Mouse (Mus musculus) cerebellum, adult 2 months (tissue): ENCODE results near the gene Sec24c. TPM values are rescaled to one million over a fixed set of nuclear protein-coding genes. Genes with fewer than 3 reads are reported as not detected.

Experiments used
- DNase-seq, 2 experiments: peaks; one replicate each; pipeline ENCODE4 v3.0.0; 2021
- H3K27ac ChIP-seq: fragments of 200-500 bp; 2 replicates; pipeline ENCODE4 v1.5.1; 2012; ENCODE audit warnings: low read length, control low read depth, inconsistent platforms; ENCODE audit not compliant: insufficient read depth
- H3K27me3 ChIP-seq: fragments of 200-500 bp; 2 replicates; pipeline ENCODE4 v1.6.1; 2012; ENCODE audit warnings: inconsistent platforms, mild to moderate bottlenecking, low read length, moderate library complexity; ENCODE audit not compliant: control insufficient read depth, insufficient read depth
- H3K4me1 ChIP-seq: fragments of 200-500 bp; 2 replicates; pipeline ENCODE4 v1.6.1; 2011; ENCODE audit warnings: low read length; ENCODE audit not compliant: control insufficient read depth, insufficient read depth
- H3K4me3 ChIP-seq: fragments of 200-500 bp; replicated peaks from 2 replicates; pipeline ENCODE3; 2011; ENCODE audit warnings: mild to moderate bottlenecking, low read depth, low read length, control low read depth; ENCODE audit not compliant: insufficient read depth
- CTCF ChIP-seq: fragments of 200-500 bp; IDR thresholded peaks from 2 replicates; pipeline ENCODE4 v1.5.1; 2011; ENCODE audit warnings: low read depth, mild to moderate bottlenecking, control low read depth, low read length, moderate library complexity, borderline replicate concordance; ENCODE audit not compliant: insufficient read depth
- POLR2A ChIP-seq: fragments of 200-500 bp; IDR thresholded peaks from 2 replicates; pipeline ENCODE4 v1.6.1; 2011; ENCODE audit warnings: low read length, control low read depth, borderline replicate concordance; ENCODE audit not compliant: insufficient read depth
- WGBS: fragments of 180-500 bp; shearing (Covaris S2); methylation state at CpG from one replicate; pipeline ENCODE4 v1.1.7; 2018; 5-methylcytosine and 5-hydroxymethylcytosine counted together
- polyA plus RNA-seq: library from polyadenylated mRNA; depleted of rRNA; stranded (reverse); fragments of >200 nt; gene quantifications from 2 replicates; pipeline ENCODE4 v1.2.3, GENCODE M21; 2012

The Sec24c gene
- polyA plus RNA-seq, 1 experiment, result 93.3 TPM

DNA sequence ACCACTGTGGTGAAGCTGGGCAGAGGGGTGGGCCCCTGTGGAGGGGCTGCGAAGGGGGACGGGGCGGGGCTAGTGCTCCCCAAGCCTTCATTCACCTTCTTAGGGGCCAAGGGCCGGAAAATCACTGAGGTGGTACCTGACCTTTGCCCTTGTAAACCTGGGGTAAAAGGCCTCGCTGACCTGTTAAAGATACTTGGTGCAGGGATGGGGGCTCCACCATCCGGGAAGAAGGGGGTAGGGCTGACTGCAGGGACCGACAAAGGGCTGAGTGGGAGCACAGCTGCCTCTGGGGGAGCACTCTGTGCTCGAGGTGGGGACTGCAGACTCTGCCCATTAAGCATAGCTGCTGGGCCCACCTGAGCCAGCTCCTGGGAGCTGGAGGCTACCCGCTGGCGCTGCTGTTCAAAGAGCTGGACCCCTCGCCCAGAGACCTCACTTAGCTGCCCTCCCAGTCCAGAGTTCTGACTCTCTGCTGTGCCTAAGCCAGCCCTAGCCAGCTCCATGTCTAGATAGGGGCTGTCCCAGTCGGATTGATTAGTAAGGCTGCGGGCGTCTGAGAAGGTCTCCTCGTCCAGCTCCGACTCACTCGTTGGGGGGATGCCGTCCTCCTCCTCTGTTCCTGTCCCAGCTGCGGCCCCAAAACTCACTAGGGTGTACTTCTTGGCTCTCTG lies 12.3 kb upstream of the Sec24c start:
- no peak for TF ChIP-seq CTCF
- TF ChIP-seq POLR2A, result no peak
- Histone ChIP-seq H3K27me3 (no peaks in the 10 kb centered on the region), H3K4me1 (0 out of 2 replicates have a peak, but pooled peaks cover 3% of the 10 kb centered on the region), H3K4me3 (peak overlapping the region; percentile 80), H3K27ac (peak overlapping the region; percentile 49; the same call in 1 of the 2 replicates)
- DNase-seq, result peak in 1 of 2 experiments; percentile 22
- whole genome bisulfite sequencing, result 8% methylated on average over 19 of the region's 19 CpGs

GRCm38 (mm10) chr14:20662740-20663139 lies 11.4 kb upstream of the Sec24c start:
- Histone ChIP-seq H3K27ac (no peak overlapping the region), H3K4me3 (no peak overlapping the region), H3K4me1 (0 out of 2 replicates have a peak, but pooled peaks cover 3% of the 10 kb centered on the region), H3K27me3 (no peaks in the 10 kb centered on the region)
- no peak for DNase-seq
- TF ChIP-seq POLR2A (no peak), CTCF (no peak)
- 93% methylated on average over 3 of the region's 3 CpGs for WGBS

DNA sequence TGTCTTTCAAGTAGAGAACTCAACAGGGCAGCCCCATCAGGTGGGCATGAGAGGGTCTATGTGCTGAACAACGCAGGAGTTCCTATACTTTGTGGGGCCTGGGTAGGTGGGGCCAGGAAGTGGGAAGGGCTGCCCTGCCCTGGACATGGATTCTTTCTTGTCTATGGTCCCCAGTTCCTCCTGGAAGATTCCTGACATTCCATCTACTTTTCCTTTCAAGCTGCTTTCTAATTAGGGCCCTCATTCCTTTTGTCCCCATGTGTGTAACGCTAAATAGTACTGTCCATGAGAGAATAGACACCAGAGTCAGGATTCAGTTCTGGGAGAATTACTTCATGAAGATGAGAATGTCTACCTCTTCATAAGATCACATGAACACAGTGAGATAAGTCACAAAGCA lies 10.5 kb upstream of the Sec24c start:
- 78% methylated on average over 2 of the region's 2 CpGs for WGBS
- DNase-seq, result no peak
- TF ChIP-seq POLR2A (no peak), CTCF (no peak)
- no peak overlapping the region for H3K27ac ChIP-seq
- H3K4me3 ChIP-seq, result no peak overlapping the region
- H3K27me3 ChIP-seq, result no peaks in the 10 kb centered on the region
- H3K4me1 ChIP-seq, result 0 out of 2 replicates have a peak, but pooled peaks cover 3% of the 10 kb centered on the region

- Histone ChIP-seq H3K4me1 (0 out of 2 replicates have a peak, but pooled peaks cover 3% of the 10 kb centered on the region), H3K27ac (no peak overlapping the region), H3K27me3 (no peaks in the 10 kb centered on the region), H3K4me3 (no peak overlapping the region)
- TF ChIP-seq CTCF (no peak), POLR2A (no peak)
- no peak for DNase-seq
- WGBS, result 39% methylated on average over 3 of the region's 3 CpGs
Measured at GRCm38 (mm10) chr14:20664436-20664835, 9.7 kb upstream of the Sec24c start.

DNA sequence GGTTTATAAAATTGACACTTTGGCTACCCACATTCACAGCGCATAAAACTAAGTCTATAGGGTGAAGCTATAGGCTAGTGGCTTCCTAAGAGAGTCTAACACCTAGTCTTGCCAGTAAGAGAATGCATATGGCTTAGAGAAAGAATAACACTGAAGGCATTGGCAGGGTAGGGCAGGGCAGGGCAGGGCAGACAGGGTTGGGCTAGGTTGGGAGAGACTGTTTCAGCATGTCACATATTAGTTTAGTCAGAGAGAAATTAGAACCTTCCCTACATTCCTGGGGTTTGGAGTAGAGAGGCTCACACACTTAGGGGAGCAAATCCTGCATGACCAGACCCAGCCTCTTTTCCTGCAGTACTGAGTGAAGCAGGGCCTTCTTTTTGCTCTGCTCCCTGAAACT lies 6.6 kb upstream of the Sec24c start:
- no peak for DNase-seq
- 80% methylated on average over 1 of the region's 1 CpGs for WGBS
- H3K27ac ChIP-seq, result no peak overlapping the region
- no peaks in the 10 kb centered on the region for H3K4me1 ChIP-seq
- H3K4me3 ChIP-seq, result no peak overlapping the region
- no peaks in the 10 kb centered on the region for H3K27me3 ChIP-seq
- TF ChIP-seq CTCF, result no peak
- TF ChIP-seq POLR2A, result no peak

- H3K4me1 ChIP-seq, result no peaks in the 10 kb centered on the region
- H3K27me3 ChIP-seq, result no peaks in the 10 kb centered on the region
- 65% methylated on average over 8 of the region's 8 CpGs for WGBS
- no peak within 1 kb of the TSS for H3K27ac ChIP-seq
- TF ChIP-seq CTCF (no peak), POLR2A (no peak)
- no peak within 1 kb of the TSS for H3K4me3 ChIP-seq
- DNase-seq, result no peak
Measured at GRCm38 (mm10) chr14:20668154-20668810, 5.8 kb upstream of the Sec24c start, which contains the start of gene Synpo2l. Gene Synpo2l, minus strand, starts transcription at chr14:20668354.

- no peak for DNase-seq
- H3K4me3 ChIP-seq, result no peak overlapping the region
- peaks cover 7% of the 10 kb centered on the region; the same call in 1 of the 2 replicates for H3K4me1 ChIP-seq
- no peak overlapping the region for H3K27ac ChIP-seq
- TF ChIP-seq CTCF (peak; percentile 34; the same call in 1 of the 2 replicates), POLR2A (no peak)
- H3K27me3 ChIP-seq, result no peaks in the 10 kb centered on the region
- 90% methylated on average over 2 of the region's 2 CpGs for WGBS
Measured at GRCm38 (mm10) chr14:20672990-20673389, 1.1 kb upstream of the Sec24c start.

DNA sequence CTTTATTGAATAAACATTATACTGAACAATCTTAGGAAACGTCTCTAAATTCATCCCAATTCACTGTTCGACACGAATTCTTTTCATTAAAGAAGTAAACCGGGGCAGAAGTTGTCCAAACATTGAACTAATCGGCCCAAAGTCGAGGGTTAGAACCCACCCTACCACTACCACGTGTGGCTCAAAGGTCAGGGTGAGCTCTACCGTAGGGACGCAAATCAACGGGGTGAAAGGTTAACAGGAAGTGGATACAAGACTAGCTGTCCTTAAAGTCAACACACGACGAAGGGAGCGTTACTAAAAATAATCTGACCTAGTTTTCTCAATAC lies 409 bp upstream of the Sec24c start:
- Histone ChIP-seq H3K27me3 (no peaks in the 10 kb centered on the region), H3K27ac (peak overlapping the region; percentile 22; the same call in 1 of the 2 replicates), H3K4me1 (peaks cover 7% of the 10 kb centered on the region; the same call in 1 of the 2 replicates), H3K4me3 (peak overlapping the region; percentile 83)
- TF ChIP-seq POLR2A, result no peak
- no peak for TF ChIP-seq CTCF
- WGBS, result 7% methylated on average over 13 of the region's 13 CpGs
- peak in 1 of 2 experiments; percentile 61 for DNase-seq
